Mouse (Mus musculus): ENCODE data around the gene Pxt1.
A peak's percentile ranks its signal among the peaks of the same experiment; 100 is the strongest.

Pxt1 gene

DNA sequence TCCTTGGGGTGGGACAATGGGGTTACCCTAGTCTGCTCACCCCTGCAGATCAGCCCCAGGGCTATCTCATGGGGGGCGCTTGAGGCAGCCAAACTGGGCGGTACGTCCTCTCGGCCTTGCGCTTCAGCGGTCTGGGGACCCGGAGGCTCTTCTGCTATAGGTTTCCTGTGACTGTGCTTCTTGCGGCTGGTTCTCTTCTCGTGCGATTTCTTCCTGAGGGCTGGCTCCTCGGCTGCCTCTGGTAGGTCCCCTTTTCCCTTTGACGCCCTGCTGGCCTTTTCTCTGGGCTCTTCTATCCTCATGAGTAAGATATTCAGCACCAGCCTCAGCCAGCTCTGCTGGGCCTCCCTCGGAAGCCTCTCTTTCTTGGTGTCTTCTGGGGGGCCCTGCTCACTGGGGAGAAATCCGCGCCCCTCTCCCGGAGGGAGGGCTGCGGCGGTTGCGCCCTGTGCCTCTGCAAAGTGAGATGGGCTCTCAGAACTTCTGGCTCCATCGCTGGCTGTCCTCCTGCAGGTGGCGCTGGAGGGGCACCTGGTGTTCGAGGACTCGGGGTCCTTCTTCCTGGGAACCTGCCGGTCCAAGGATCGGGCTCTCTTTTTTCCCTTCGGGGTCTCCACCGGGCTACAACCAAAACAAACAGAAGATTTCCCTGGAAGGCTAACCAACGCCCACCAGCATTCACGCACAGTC, 34.2 kb downstream of the Pxt1 start:
- DNase-seq, result peak; percentile 76

DNA sequence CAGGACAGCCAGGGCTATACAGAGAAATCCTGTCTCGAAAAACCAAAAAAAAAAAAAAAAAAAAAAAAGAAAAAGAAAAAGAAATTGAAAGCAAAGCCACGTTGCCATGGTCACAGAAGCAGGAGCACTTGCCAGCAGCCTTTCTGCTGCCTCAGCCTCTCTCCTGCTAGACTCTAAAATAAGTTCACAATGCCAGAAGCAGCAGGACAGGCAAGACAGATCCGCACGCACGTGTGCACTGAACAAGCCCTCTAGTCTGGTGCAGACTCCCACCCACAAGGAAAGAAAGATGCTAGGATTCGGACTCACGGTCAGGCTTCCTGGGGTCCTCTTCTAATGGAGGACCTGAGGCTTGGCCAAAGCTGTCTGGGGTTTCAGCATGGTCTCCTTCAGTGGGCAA, 35.7 kb downstream of the Pxt1 start:
- no peak for DNase-seq

DNA sequence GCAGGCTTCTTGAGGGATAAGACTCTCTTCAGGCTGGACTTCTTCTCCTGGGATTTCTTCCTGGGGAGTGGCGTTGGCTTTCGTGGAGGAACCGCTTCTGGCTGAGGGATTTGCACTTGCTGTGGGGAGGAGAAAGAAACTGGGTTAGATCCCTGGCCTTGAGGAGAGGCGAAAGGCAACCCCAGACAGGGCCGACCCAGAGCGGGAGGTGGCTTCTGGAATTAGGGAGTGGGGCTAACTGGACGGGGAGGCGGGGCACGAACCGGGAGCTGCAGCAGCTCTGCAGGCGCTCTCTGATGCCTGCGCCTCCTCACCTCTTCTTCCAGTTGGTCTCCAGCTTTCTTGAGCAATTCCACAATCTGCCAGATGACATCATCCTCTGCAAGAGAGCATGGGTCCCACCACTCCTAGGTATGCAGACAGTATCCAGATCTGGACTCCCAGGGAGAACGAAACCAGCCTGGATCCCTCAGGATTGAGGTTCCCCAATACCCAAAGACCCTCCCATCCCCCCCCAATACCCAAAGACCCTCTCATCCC, 38.2 kb downstream of the Pxt1 start:
- DNase-seq, result no peak

- peak; percentile 69 for DNase-seq
These were observed 38.9 kb downstream of the Pxt1 start for GRCm38 (mm10) chr17:28904546-28905376.

GRCm38 (mm10) chr17:28901559-28901958, 42.1 kb downstream of the Pxt1 start:
- no peak for DNase-seq

DNA sequence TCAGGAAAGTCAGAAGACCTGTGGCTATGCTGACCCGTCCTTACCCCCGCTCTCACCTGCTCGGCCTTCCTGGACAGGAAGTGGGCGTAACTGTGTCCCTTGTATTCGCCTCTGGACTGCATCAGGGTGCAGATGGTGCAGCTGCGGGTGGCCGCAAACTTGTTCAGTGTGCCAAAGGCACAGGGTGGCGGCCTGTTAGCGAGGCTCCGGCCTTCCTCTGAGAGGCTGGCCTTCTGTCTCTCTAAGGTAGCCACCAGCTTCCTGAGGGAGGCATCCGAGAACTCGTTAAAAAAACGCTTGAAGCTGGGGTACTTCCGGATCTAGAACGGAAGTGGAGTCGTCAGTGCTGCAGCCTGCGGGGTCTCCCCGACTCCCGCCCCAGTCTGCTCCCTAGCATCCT, 44.2 kb downstream of the Pxt1 start:
- DNase-seq, result no peak

GRCm38 (mm10) chr17:28898249-28898648, 45.4 kb downstream of the Pxt1 start:
- DNase-seq, result no peak

GRCm38 (mm10) chr17:28897817-28898216, 45.8 kb downstream of the Pxt1 start:
- no peak for DNase-seq

GRCm38 (mm10) chr17:28896095-28896780, 47.4 kb downstream of the Pxt1 start:
- no peak for DNase-seq

- no peak for DNase-seq
These were observed 48.3 kb downstream of the Pxt1 start for GRCm38 (mm10) chr17:28895217-28895875.

- no peak for DNase-seq
These were observed 49.4 kb downstream of the Pxt1 start for GRCm38 (mm10) chr17:28894050-28894767.

GRCm38 (mm10) chr17:28886266-28886665, 57.4 kb downstream of the Pxt1 start:
- DNase-seq, result no peak

- no peak for DNase-seq
These were observed 58.4 kb downstream of the Pxt1 start for GRCm38 (mm10) chr17:28885231-28885630.
